Mouse (Mus musculus) kidney, postnatal 0 days (tissue): Measurements from ENCODE around the gene Tefm. TPM values are rescaled to one million over a fixed set of nuclear protein-coding genes. Genes with fewer than 3 reads are reported as not detected.

Source experiments
- ATAC-seq: fragments of 200-750 bp; cut with Nextera tagmentation; replicated peaks from 2 replicates; pipeline ENCODE4 v1.8.0; 2017; ENCODE audit warnings: low read depth, moderate number of reproducible peaks, moderate TSS enrichment, moderate library complexity; ENCODE audit not compliant: low FRiP score
- DNase-seq: peaks from one replicate; pipeline ENCODE4 v3.0.0-alpha.2; 2016; ENCODE audit warnings: low spot score
- H3K27ac ChIP-seq: fragments of 300-500 bp; sonication (generic); 2 replicates; pipeline ENCODE4 v1.5.1; 2014; ENCODE audit warnings: mild to moderate bottlenecking
- H3K27me3 ChIP-seq: fragments of 300-500 bp; sonication (generic); 2 replicates; pipeline ENCODE4 v1.6.1; 2014; ENCODE audit warnings: low read length, mixed read lengths; ENCODE audit not compliant: insufficient read depth
- H3K36me3 ChIP-seq: fragments of 300-500 bp; sonication (generic); 2 replicates; pipeline ENCODE4 v1.6.1; 2014; ENCODE audit warnings: low read length, mixed read lengths; ENCODE audit not compliant: insufficient read depth
- H3K4me1 ChIP-seq: fragments of 300-500 bp; sonication (generic); replicated peaks from 2 replicates; pipeline ENCODE4 v1.6.1; 2014; ENCODE audit warnings: antibody characterized with exemption, low read length, mixed read lengths; ENCODE audit not compliant: insufficient read depth
- H3K4me2 ChIP-seq: fragments of 300-500 bp; sonication (generic); 2 replicates; pipeline ENCODE4 v1.6.1; 2014; ENCODE audit warnings: mild to moderate bottlenecking, low read length, moderate library complexity, mixed read lengths
- H3K4me3 ChIP-seq: fragments of 300-500 bp; sonication (generic); replicated peaks from 2 replicates; pipeline ENCODE4 v1.5.1; 2014; ENCODE audit warnings: low read depth, low read length
- H3K9ac ChIP-seq: fragments of 300-500 bp; sonication (generic); 2 replicates; pipeline ENCODE4 v1.6.1; 2014; ENCODE audit warnings: low read depth, low read length
- H3K9me3 ChIP-seq: fragments of 300-500 bp; sonication (generic); replicated peaks from 2 replicates; pipeline ENCODE4 v1.6.1; 2016; ENCODE audit warnings: low read length, inconsistent platforms, mixed read lengths
- CTCF ChIP-seq: IDR thresholded peaks from 2 replicates; pipeline ENCODE4 v1.5.1; 2016; ENCODE audit warnings: antibody characterized with exemption, low read depth, mild to moderate bottlenecking, moderate library complexity
- WGBS: fragments of 180-500 bp; shearing (Covaris S2); extraction: QIAGEN DNeasy Blood & Tissue Kit; methylation state at CpG from one replicate; pipeline ENCODE4 v1.1.7; 2014; 5-methylcytosine and 5-hydroxymethylcytosine counted together
- polyA plus RNA-seq: library from polyadenylated mRNA; unstranded; fragments of >200 nt; fragmentation: Nextera tagmentation; extraction: Ambion mirVana; gene quantifications from 2 replicates; pipeline ENCODE4 v1.2.1, GENCODE M21; 2015

Gene Tefm
- polyA plus RNA-seq, 1 experiment from 2014 or later = 36.5 TPM

DNA sequence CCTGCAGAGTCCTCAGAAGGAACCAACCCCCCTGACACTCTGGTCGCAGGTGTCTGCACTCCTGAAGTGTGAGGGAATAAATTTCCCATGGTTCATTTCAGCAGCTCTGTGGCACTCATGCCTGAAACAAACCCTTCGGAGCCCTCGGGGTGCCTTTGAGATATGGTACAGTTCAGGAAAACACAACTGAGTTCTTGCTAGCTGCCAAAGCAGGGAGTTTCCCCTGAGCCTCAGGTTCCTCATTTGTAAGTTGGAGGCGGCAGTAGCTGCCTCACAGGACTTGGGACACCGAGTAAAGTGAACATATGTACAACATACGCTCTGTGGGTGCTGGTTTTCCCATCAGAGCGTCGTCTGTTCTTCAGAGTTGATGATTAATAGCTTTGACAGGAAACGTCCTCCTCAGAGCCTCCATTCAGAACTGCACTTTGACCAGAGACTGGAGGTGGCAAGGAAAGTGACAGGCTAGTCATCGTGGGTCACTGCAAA, 3.9 kb upstream of the Tefm start:
- no peaks in the 10 kb centered on the region for H3K27me3 ChIP-seq
- DNase-seq (peak; percentile 34), ATAC-seq (no peak)
- H3K9ac ChIP-seq = no peak overlapping the region
- 24% methylated on average over 10 of the region's 10 CpGs for WGBS
- H3K4me3 ChIP-seq = no peak overlapping the region
- H3K36me3 ChIP-seq = no peaks in the 10 kb centered on the region
- H3K9me3 ChIP-seq = no peaks in the 10 kb centered on the region
- TF ChIP-seq CTCF = no peak
- H3K4me1 ChIP-seq = peaks cover 5% of the 10 kb centered on the region; the same call in 1 of the 2 replicates
- H3K27ac ChIP-seq = peak overlapping the region; percentile 47; the same call in 1 of the 2 replicates
- no peak overlapping the region for H3K4me2 ChIP-seq

DNA sequence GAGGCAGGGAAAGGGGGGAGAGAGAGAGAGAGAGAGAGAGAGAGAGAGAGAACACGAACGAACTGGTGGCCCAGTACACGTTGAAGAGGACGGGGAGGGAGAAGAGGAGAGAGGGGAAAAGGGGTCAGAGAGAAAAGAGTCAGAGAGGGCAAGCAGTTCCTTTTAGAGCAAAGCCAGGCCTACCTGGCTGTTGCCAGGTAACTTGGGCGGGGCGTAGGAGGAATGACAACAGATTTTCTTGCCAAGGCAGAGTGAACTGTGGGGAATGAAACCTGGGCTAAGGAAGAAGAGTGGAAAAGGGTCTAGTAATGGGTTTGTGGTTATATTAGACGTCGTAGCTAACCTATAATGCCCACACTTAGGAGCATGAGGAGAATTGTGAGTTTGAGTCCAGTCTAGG, 897 bp upstream of the Tefm start:
- H3K4me1 ChIP-seq = peaks cover 5% of the 10 kb centered on the region; the same call in 1 of the 2 replicates
- DNase-seq (no peak), ATAC-seq (no peak)
- H3K36me3 ChIP-seq = peaks cover 10% of the 10 kb centered on the region; the same call in 1 of the 2 replicates
- TF ChIP-seq CTCF = no peak
- peak overlapping the region; percentile 92; the same call in 1 of the 2 replicates for H3K27ac ChIP-seq
- H3K9ac ChIP-seq = no peak overlapping the region
- 40% methylated on average over 8 of the region's 8 CpGs for WGBS
- no peaks in the 10 kb centered on the region for H3K27me3 ChIP-seq
- H3K4me2 ChIP-seq = peak overlapping the region; percentile 87
- H3K4me3 ChIP-seq = peak overlapping the region; percentile 84
- no peaks in the 10 kb centered on the region for H3K9me3 ChIP-seq

DNA sequence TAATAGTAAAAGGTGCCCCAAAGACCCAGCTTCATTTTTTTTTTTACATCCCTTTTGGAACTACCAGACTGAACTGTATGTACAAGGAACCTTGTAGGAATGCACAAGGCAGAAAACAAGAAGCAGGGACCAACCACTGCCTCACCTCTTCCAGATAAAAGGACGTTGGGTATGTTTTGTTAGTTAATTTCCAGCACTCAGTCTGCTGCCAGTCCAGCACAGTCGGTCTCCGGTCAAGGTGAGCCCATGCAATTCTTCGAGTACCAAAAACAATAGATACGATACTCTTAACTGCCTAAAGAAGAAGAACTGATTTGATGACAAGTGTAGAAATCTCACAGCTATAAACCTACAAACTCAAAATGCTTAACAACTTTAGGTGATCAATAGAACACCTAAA, 4.2 kb downstream of the Tefm start:
- Histone ChIP-seq H3K36me3 (peaks cover 20% of the 10 kb centered on the region; the same call in 1 of the 2 replicates), H3K27me3 (no peaks in the 10 kb centered on the region), H3K4me1 (peaks cover under 1% of the 10 kb centered on the region; the same call in 1 of the 2 replicates), H3K9ac (no peak overlapping the region), H3K27ac (no peak overlapping the region), H3K9me3 (no peaks in the 10 kb centered on the region), H3K4me3 (no peak overlapping the region), H3K4me2 (no peak overlapping the region)
- DNase-seq (no peak), ATAC-seq (no peak)
- no peak for TF ChIP-seq CTCF
- 89% methylated on average over 5 of the region's 5 CpGs for WGBS

DNA sequence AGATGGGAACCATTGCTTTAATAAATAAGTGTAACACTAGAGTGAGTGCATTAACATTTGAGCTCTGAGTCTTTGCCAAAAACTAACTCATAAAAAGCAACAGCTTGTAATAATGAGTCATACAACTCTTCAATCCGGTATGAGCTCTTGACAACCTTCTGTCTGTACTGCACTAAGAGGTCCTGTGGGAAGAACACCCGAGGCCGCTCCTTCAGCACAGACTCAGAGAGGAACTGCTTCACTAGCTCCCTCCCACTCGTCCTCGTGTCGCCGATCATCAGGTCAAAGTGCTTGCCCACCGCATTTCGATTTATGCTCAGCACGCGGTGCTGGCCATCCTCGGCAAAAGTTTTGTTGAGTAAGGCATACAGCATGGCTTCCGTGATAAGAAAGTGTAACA, 5.2 kb downstream of the Tefm start:
- 77% methylated on average over 13 of the region's 13 CpGs for WGBS
- H3K36me3 ChIP-seq = peaks cover 20% of the 10 kb centered on the region; the same call in 1 of the 2 replicates

DNA sequence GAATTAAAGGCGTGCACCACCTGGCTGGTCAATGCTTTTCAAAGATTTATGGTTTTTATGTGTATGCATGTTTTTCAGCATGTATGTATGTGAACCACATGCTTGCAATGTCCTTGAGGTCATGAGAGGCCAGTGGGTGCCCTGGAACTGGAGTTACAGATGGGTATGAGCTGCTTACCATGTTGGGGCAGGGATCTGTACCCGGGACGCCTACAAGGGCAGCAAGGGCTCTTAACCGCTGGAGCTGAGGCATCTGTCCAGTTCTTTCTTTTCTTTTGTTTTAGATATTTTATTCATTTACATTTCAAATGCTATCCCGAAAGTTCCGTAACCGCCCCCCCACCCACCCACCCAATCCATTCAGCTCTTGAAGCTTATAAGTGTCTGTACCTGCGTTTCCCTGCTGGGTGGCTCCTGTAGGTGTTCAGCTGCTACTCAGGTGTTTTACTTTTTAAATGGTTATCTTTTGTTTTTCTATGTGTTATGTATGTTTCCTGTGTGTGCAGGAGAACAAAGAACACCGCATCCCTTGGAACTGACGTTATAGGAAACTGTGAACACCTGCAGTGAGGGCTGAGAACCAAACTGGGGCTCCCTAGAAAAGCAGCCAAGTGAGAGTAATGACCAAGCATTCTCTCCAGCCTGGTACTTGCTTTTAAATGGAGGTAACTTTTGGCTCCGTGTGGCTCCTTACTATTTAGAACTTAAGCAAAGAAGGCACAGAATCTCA, 5.9 kb downstream of the Tefm start:
- no peak overlapping the region for H3K9ac ChIP-seq
- H3K27ac ChIP-seq = no peak overlapping the region
- DNase-seq = no peak
- no peak for ATAC-seq
- H3K36me3 ChIP-seq = peaks cover 20% of the 10 kb centered on the region; the same call in 1 of the 2 replicates
- no peak overlapping the region for H3K4me3 ChIP-seq
- no peaks in the 10 kb centered on the region for H3K27me3 ChIP-seq
- H3K4me1 ChIP-seq = no peaks in the 10 kb centered on the region
- no peak for TF ChIP-seq CTCF
- 91% methylated on average over 11 of the region's 11 CpGs for WGBS
- no peaks in the 10 kb centered on the region for H3K9me3 ChIP-seq
- no peak overlapping the region for H3K4me2 ChIP-seq

More for the DNA sequence above, 5.2 kb downstream of the Tefm start:
- no peaks in the 10 kb centered on the region for H3K4me1 ChIP-seq
- no peaks in the 10 kb centered on the region for H3K27me3 ChIP-seq
- H3K27ac ChIP-seq = no peak overlapping the region
- ATAC-seq (no peak), DNase-seq (no peak)
- no peak overlapping the region for H3K4me3 ChIP-seq
- no peak for TF ChIP-seq CTCF
- no peaks in the 10 kb centered on the region for H3K9me3 ChIP-seq
- H3K9ac ChIP-seq = no peak overlapping the region
- no peak overlapping the region for H3K4me2 ChIP-seq

DNA sequence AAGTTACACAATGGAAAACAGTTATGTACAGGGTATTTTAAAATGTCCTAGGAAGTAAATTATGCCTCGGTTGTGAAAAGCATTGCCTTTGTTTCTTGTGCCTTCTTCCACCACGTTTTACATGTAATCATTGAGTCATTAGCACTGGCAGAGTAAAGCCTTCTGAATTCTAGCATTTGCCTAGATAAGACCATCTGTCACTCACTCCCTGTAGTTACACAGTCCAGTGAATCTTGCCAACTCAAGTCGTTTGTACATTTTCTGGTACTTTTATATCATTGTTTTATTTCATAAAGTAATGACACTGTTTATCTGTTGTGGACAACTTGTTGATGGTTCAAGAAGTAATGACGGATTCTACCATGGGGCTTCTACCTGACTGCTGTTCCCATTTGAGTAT, 7.2 kb downstream of the Tefm start:
- DNase-seq (no peak), ATAC-seq (no peak)
- no peaks in the 10 kb centered on the region for H3K27me3 ChIP-seq
- H3K27ac ChIP-seq = no peak overlapping the region
- no peak for TF ChIP-seq CTCF
- H3K4me2 ChIP-seq = no peak overlapping the region
- WGBS = 70% methylated on average over 4 of the region's 4 CpGs
- H3K9ac ChIP-seq = no peak overlapping the region
- H3K9me3 ChIP-seq = no peaks in the 10 kb centered on the region
- H3K36me3 ChIP-seq = peaks cover 14% of the 10 kb centered on the region; the same call in 1 of the 2 replicates
- H3K4me3 ChIP-seq = no peak overlapping the region
- no peaks in the 10 kb centered on the region for H3K4me1 ChIP-seq
